Mouse (Mus musculus) activated CD4-positive, CD25-positive, alpha-beta regulatory T cell, adult 4 months (primary cell): ENCODE measurements around the gene Acbd3. TPM values are rescaled to one million over a fixed set of nuclear protein-coding genes. Genes with fewer than 3 reads are reported as not detected.

Experiments
- ATAC-seq: one replicate; pipeline ENCODE4 v1.8.0; 2017
- polyA plus RNA-seq, 2 experiments: library from polyadenylated mRNA; unstranded; fragments of 100-300 nt; shearing (Covaris generic); gene quantifications; one replicate each; pipeline ENCODE4 v1.2.1; 2017

Gene Acbd3
- polyA plus RNA-seq, 2 experiments from 2014 or later: 11.5 to 11.9 TPM

DNA sequence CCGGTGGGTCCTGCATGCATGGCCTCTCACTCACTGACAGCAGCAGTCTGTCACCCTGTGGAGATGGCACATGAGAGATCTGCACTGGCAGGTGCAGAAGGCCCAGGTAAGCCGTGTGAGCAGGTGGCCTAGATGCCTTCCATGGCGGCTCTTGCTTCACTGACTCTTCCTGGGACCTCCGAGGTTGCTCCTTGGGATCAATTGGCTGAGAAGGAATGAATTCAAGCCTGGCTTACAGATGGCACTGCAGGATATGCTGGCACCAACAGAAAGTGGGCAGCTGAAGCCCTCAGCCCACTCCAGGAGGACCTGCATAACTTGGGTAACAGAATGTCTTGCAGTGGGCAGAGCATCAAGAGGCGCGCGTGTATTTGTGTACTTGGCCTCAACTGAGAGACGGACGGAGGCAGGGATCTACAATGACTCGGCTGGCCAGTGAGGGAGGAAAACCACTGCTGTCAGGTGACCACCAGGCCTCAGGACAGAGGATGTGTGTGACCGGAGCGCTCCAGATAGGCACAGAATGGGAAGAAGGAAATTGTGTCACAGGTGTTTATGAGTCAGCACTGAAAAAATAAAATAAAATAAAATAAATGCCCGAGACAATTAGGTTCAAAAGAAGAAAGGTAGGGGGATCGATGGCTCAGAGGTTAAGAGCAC, 66.1 kb downstream of the Acbd3 start:
- no peak for ATAC-seq

DNA sequence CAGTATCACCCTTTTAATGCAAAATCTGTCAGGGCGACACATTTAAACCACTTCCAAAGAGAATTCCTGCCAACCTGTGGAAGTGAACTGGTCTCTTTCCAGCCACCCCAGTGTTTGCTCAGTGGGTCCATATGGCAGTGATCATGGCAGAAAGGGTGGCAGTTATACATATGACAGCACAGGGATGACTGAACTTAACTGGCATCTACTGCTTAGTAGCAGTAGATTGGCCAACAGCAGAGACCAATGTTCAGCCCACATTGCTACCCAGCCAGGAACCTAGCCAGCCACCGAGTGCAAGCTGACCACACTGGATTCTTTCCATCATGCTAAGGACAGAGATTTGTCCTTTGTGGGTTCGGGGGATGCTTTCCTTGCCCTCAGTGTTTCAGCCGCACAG, 67.0 kb downstream of the Acbd3 start:
- no peak for ATAC-seq

DNA sequence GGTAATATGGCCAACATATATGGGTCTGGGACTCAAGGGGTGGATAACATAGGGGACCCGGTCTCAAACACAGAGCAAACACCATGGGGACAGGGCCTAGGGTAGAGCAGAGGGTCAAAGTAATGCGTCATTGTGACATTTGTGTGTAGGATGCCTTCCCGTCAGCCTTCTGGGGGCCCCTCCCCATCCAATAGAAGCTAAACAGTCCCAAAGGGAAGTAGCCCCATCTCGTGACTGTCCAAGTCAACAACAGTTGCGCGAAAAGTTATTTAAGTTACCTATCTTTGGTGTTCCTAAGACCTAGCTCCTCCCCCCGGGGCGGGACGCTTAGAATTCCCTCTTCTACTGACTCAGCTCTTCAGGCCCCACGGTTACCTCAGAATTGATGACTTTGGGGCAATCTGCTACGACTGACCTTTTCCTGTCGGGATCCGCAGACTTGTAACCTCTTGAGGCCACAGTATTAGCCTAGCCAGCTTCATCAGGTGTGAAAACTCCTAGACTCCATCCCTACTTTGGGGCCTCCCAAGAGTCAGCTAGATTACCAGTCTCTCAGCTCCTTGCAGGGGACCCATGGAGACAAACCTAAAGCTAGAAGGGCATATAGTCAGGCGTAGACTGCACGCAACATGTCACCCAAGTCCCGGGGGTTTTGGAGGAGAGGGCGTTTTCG, 67.7 kb downstream of the Acbd3 start:
- ATAC-seq: no peak

DNA sequence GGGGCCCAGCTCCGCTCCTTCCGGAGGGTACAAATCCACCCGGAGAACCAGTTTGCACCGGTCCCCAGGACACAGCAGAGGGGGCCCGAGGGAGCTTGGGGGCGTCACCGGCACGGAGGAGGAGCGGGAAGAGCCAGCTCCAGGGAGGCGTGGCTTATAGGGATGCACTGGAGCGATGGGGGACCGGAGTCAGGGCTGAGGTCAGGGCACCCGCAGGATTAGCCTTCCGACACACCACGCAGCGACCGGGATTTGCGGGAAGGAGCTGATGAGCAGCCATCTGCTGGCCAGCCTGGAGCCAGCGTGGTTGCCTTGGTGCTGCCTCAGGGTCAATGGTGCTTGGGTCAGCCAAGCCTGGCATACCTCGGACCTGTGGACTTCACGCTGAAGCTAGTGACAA, 68.3 kb downstream of the Acbd3 start:
- ATAC-seq: no peak

DNA sequence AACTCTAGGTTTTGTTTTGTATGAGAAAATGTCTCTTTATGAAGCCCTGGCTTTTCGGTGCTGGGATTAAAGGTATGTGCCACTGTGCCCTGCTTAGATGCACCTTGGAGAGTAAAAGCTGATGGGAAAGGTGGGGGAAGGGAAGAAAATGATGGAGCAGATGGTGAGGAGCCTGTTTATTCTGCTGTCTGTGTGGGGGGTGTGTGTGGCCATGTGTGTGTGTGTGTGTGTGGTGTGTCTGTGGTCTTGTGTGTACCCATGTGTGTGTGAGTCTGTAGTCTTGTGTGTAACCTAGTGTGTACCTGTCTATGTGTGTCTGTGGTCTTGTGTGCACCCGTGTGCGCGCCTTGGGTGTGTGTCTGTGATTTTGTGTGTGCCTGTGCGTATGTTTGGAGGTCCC, 72.8 kb downstream of the Acbd3 start:
- no peak for ATAC-seq

DNA sequence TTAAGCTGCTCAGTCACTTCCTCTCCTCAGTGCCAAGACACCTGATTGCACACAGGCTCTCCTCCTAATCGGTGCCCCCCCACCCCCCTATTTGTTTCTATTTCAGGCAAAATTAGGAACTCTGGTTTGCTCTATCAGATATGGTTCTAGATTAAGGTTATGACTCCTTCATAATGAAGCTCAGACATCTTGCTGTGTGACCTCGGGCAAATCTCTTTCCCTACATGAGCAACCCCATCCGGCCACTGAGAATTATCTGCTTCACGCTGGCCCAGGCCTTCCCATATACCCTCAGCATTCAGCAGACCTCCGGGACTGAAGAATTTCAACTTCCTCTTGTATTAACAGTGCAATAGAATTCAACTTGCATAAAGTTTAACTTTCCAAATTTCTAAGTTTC, 73.4 kb downstream of the Acbd3 start:
- no peak for ATAC-seq

DNA sequence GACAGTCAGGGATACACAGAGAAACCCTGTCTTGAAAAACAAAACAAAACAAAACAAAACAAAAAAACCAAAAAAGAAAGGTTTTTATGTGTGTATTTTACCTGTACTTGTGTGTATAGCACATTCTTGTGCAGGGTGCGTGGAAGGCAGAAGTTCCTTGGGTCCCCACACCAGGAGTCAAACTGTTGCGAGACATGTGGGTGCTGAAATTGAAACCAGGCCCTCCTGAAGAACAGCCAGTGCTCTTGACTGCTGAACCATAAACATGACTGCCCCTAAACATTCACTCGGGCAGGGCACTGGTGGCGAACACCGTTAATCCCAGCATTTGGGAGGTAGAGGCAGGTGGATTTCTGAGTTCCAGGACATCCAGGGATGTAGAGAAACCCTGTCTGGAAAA, 74.2 kb downstream of the Acbd3 start:
- no peak for ATAC-seq

DNA sequence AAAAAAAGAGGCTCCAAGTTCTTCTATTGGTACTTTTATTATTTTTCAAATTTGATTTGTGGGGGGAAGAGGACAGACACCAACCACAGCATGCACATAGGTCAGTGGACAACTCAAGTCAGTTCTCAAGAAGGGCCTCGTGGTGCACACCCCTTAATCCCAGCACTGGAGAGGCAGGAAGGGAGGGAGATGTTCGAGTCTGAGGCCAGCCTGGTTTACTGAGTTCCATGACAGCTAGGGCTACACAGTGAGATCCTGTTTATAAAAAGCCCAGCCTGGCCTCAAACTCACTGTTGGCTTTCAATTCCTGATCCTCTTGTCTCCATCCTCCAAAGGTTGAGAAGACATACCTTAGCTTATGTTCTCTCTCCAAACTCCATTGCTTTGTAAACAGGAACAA, 75.0 kb downstream of the Acbd3 start:
- ATAC-seq: no peak

DNA sequence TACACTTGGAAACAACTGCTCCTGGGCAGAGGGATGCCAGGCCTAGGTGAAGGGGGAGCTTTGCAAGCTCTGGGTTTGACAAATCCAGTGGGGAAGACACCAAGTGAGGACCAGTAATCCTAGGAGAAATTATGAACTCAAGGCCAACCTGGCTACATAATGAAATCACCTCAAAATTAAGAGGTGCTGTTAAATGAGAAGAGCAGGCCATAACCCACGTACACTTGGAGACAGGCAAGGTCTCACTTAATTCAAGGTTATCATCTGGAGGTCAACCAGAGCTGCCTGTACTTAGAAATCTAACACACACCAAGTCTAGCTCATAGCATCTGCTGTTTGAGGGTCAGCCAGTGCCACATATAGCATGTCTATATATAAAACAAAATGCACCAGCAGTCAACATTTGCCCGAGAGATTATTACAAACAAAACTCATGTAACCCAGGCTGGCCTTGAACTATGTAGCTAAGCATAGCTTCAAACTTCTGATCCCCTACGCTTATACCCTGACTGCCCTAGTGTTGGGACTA, 75.7 kb downstream of the Acbd3 start:
- ATAC-seq: no peak

Other genes with a start within 250 kb of the Acbd3 start
- gene Stum, start 242.5 kb upstream of the Acbd3 start, polyA plus RNA-seq: not detected
- gene Parp1, start 157.1 kb upstream of the Acbd3 start, polyA plus RNA-seq: 10 to 100 TPM; 41.4 to 43.1 TPM
- gene Lin9, start 84.9 kb upstream of the Acbd3 start, polyA plus RNA-seq: 10 to 100 TPM; 16.7 to 18.7 TPM
- not detected for gene Mixl1, start 29.0 kb upstream of the Acbd3 start, polyA plus RNA-seq
- gene H3f3a, start 87.9 kb downstream of the Acbd3 start, polyA plus RNA-seq: 100 to 1,000 TPM; 737 to 878 TPM
- 10 to 100 TPM; 32.3 to 34.1 TPM for gene Sde2, start 125.1 kb downstream of the Acbd3 start, polyA plus RNA-seq
- not detected for gene Lefty2, start 167.1 kb downstream of the Acbd3 start, polyA plus RNA-seq
- 10 to 100 TPM; 44.3 to 45.6 TPM for gene Pycr2, start 178.2 kb downstream of the Acbd3 start, polyA plus RNA-seq
- not detected for gene Lefty1, start 209.0 kb downstream of the Acbd3 start, polyA plus RNA-seq
- gene Tmem63a, start 216.3 kb downstream of the Acbd3 start, polyA plus RNA-seq: 10 to 100 TPM; 13.5 to 13.7 TPM